Mouse (Mus musculus) gastrocnemius, adult 2 months (tissue): ENCODE measurements around the gene Catspere2. TPM values are rescaled to one million over a fixed set of nuclear protein-coding genes. Genes with fewer than 3 reads are reported as not detected.
A peak's percentile ranks its signal among the peaks of the same experiment; 100 is the strongest.
"Not testable (repeated sequence)": the region's sequence is repeated elsewhere in the genome, so short reads cannot be mapped to it uniquely, and the experiment has no call there.

Experiments
- DNase-seq: peaks from one replicate; pipeline ENCODE4 v3.0.0; 2022
- H3K27ac ChIP-seq: fragments of 200-600 bp; 2 replicates; pipeline ENCODE4 v1.8.1; 2022; ENCODE audit warnings: mild to moderate bottlenecking
- H3K4me3 ChIP-seq: fragments of 200-600 bp; 2 replicates; pipeline ENCODE4 v1.8.1; 2022; ENCODE audit warnings: mild to moderate bottlenecking, moderate library complexity
- CTCF ChIP-seq: fragments of 200-600 bp; IDR thresholded peaks from 2 replicates; pipeline ENCODE4 v1.8.1; 2022; ENCODE audit warnings: antibody characterized with exemption, mild to moderate bottlenecking, moderate library complexity
- intact Hi-C: fragments of 180-260 bp; cut with DNase I; formaldehyde crosslinking; loops from one replicate; pipeline ENCODE4 v1.15.1; 2025
- total RNA-seq, 2 experiments: library from RNA; stranded (reverse); gene quantifications; 2 replicates each; pipeline ENCODE4 v1.2.3; 2021

The Catspere2 gene
- total RNA-seq, 2 experiments from 2014 or later, result 0.08 to 0.36 TPM

GRCm38 (mm10) chr1:178182251-178182650 is 199.0 kb downstream of the Catspere2 start:
- DNase-seq, result no peak
- H3K27ac ChIP-seq, result no peak overlapping the region
- intact Hi-C loops, result no loop called here
- TF ChIP-seq CTCF, result no peak
- no peak overlapping the region for H3K4me3 ChIP-seq

DNA sequence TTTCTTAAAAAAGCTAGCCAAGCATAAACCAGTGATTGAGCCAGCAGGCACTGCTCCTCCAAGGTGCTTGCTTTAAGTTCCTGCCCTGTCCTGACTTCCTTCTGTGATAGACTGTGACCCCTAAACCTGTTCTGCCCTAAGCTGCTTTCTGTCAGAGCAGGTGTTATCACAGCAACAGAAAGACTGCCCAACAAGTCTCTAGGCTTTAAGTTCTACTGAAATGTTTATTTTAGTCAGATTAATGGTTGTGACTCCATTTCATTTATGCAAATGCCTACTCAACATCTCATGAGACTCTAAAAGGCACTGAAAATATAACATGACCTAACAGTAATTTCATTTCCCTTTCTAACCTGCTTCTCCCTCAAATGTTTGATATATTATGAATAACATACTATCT is 202.4 kb downstream of the Catspere2 start:
- TF ChIP-seq CTCF, result no peak
- no peak for DNase-seq
- Histone ChIP-seq H3K4me3 (no peak overlapping the region), H3K27ac (no peak overlapping the region)
- intact Hi-C loops, result loop anchor here (5.0 kb wide), 1 partner anchor 222 kb away; the partner anchor contains the start of gene Efcab2

- intact Hi-C loops, result loop anchor here (5.0 kb wide), 1 partner anchor 220 kb away; the partner anchor contains the start of gene Efcab2
- H3K27ac ChIP-seq, result peak within 1 kb of the TSS; percentile 91
- peak within 1 kb of the TSS; percentile 84 for H3K4me3 ChIP-seq
- peak; percentile 96 for DNase-seq
Observed at GRCm38 (mm10) chr1:178187216-178187791, 204.1 kb downstream of the Catspere2 start, which contains the start of gene Desi2. Gene Desi2, plus strand, starts transcription at chr1:178187417.

- TF ChIP-seq CTCF, result peak; percentile 24; the same call in 1 of the 2 replicates
- H3K4me3 ChIP-seq, result peak overlapping the region; percentile 84
- not testable (repeated sequence) for DNase-seq
- peak overlapping the region; percentile 91 for H3K27ac ChIP-seq
- intact Hi-C loops, result loop anchor here (5.0 kb wide), 1 partner anchor 219 kb away; the partner anchor contains the start of gene Efcab2
Observed at GRCm38 (mm10) chr1:178187810-178188209, 204.6 kb downstream of the Catspere2 start.

GRCm38 (mm10) chr1:178188386-178188785 is 205.2 kb downstream of the Catspere2 start:
- intact Hi-C loops, result loop anchor here (5.0 kb wide), 1 partner anchor 219 kb away; the partner anchor contains the start of gene Efcab2
- no peak for TF ChIP-seq CTCF
- Histone ChIP-seq H3K4me3 (peak overlapping the region; percentile 67), H3K27ac (peak overlapping the region; percentile 72)
- DNase-seq, result no peak

DNA sequence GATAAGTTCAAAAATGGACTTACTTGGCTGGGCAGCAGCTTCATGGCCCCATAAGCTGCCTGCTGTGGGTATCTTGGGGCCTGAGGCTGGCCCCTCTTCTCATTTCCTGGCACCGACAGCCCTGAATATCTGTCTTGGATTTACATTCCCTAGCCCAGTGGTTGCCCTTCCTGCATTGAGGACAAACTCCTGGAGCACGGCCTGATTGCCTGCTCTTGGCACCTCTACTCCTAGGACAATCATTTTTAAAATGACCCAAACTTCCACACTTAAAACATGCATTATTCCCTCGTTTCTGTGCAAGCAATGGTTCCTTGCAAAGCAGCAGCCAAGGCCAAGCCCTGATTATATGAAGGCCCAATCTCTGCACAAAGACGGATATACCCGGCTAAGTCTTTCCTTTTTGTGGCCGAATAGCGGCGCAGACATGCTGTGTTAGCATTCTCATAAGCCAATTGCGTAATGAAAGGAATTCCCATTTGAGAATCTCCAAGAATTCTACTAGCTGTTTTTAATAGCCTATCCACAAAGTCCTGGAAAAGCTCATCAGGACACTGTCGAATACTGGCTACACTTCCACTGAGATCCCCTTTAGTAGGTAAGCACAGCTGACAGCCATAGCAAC is 222.6 kb downstream of the Catspere2 start:
- H3K4me3 ChIP-seq, result peak overlapping the region; percentile 51
- TF ChIP-seq CTCF, result no peak
- intact Hi-C loops, result no loop called here
- no peak for DNase-seq
- H3K27ac ChIP-seq, result peak overlapping the region; percentile 62

- H3K27ac ChIP-seq, intact Hi-C loops, DNase-seq, H3K4me3 ChIP-seq: not testable (repeated sequence)
Observed at GRCm38 (mm10) chr1:178207856-178208255, 224.6 kb downstream of the Catspere2 start.

- Histone ChIP-seq H3K27ac (peak overlapping the region; percentile 70), H3K4me3 (no peak overlapping the region)
- no peak for TF ChIP-seq CTCF
- DNase-seq, result no peak
- intact Hi-C loops, result no loop called here
Observed at GRCm38 (mm10) chr1:178209966-178210365, 226.7 kb downstream of the Catspere2 start.

DNA sequence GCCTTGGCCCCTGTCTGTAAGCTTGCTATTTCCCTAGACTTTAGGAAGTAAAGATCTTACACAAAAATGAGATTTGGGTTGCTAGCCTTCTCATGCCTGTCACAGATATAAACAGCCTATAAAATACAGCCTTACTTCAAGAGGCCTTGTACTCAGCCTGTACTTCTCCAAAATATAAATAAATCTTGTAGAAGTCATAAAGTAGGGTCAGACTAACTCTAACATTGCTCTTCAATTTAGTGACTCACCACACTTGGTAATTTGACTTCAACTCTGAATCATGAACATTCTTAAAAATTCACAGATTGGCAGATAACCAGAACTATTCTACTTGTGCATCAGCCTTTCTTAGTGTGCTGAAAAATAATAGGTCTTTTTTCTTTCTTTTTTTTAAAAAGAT is 233.9 kb downstream of the Catspere2 start:
- Histone ChIP-seq H3K4me3 (no peak overlapping the region), H3K27ac (peak overlapping the region; percentile 28; the same call in 1 of the 2 replicates)
- intact Hi-C loops, result no loop called here
- TF ChIP-seq CTCF, result no peak
- no peak for DNase-seq

DNA sequence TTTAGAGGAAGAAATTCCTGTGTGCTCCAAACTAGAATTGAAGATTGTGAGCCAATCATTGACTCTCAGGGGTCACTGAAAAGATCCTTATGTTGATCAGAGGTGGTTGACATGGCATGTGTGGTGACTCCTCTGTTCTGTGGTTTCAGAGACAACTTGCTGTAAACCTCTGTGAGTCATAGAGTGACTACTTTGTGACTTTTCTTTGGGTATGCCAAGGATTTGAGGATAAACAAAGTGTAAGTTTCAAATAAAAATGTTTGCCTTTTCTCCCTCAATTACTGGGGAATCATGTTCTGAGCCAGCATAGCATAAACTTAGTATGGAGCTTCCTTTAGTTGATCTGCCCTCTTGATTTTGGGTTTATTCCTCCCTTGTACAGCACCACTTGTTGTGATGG is 235.1 kb downstream of the Catspere2 start:
- TF ChIP-seq CTCF, result no peak
- intact Hi-C loops, result no loop called here

GRCm38 (mm10) chr1:178219166-178220077 is 236.2 kb downstream of the Catspere2 start:
- intact Hi-C loops, result no loop called here

More for the DNA sequence above, 235.1 kb downstream of the Catspere2 start:
- H3K27ac ChIP-seq, result peak overlapping the region; percentile 85
- H3K4me3 ChIP-seq, result no peak overlapping the region
- DNase-seq, result no peak

More at GRCm38 (mm10) chr1:178219166-178220077, 236.2 kb downstream of the Catspere2 start:
- peak overlapping the region; percentile 85 for H3K27ac ChIP-seq
- DNase-seq, result peak; percentile 58
- no peak for TF ChIP-seq CTCF
- H3K4me3 ChIP-seq, result peak overlapping the region; percentile 15

Other genes starting within 250 kb of the Catspere2 start
- 1 to 10 TPM; 8.1 to 9.7 TPM for gene Adss, start 186.9 kb upstream of the Catspere2 start, total RNA-seq
- 10 to 100 TPM; 33.0 to 40.9 TPM for gene Desi2, start 204.0 kb downstream of the Catspere2 start, total RNA-seq